Mouse (Mus musculus) heart, embryonic 14.5 days (tissue): ENCODE data around the gene Olfr1145. TPM values are rescaled to one million over a fixed set of nuclear protein-coding genes. Genes with fewer than 3 reads are reported as not detected.

ENCODE experiments used
- ATAC-seq: fragments of 200-750 bp; cut with Nextera tagmentation; 2 replicates; pipeline ENCODE4 v1.8.0; 2017; ENCODE audit warnings: low read depth, moderate TSS enrichment; ENCODE audit not compliant: insufficient number of reproducible peaks, insufficient read depth, low FRiP score
- H3K27ac ChIP-seq, 2 experiments: fragments of 200-500 bp in 1 of 2; fragments of 300-500 bp in 1 of 2; sonication (generic) in 1 of 2; replicated peaks in 1 of 2; 2 replicates each; pipeline ENCODE4 v1.5.1; 2012 to 2014; ENCODE audit warnings: low read depth in 2 of 2, low read length in 2 of 2, control low read depth in 1 of 2, mild to moderate bottlenecking in 1 of 2, mixed read lengths in 1 of 2; ENCODE audit not compliant: control insufficient read depth in 1 of 2, insufficient read depth in 1 of 2
- H3K27me3 ChIP-seq: fragments of 300-500 bp; sonication (generic); 2 replicates; pipeline ENCODE4 v1.6.1; 2014; ENCODE audit warnings: mild to moderate bottlenecking, low read length, control low read depth; ENCODE audit not compliant: control insufficient read depth, insufficient read depth
- H3K36me3 ChIP-seq: fragments of 300-500 bp; sonication (generic); 2 replicates; pipeline ENCODE4 v1.6.1; 2014; ENCODE audit warnings: mild to moderate bottlenecking, control low read depth, low read length, mixed read lengths; ENCODE audit not compliant: control insufficient read depth, insufficient read depth
- H3K4me1 ChIP-seq, 2 experiments: fragments of 200-500 bp in 1 of 2; fragments of 300-500 bp in 1 of 2; sonication (generic) in 1 of 2; 2 replicates each; pipeline ENCODE4 v1.6.1; 2012 to 2014; ENCODE audit warnings: low read length in 2 of 2, control low read depth in 1 of 2, mixed read lengths in 1 of 2; ENCODE audit not compliant: control insufficient read depth in 2 of 2, insufficient read depth in 2 of 2
- H3K4me2 ChIP-seq: fragments of 300-500 bp; sonication (generic); 2 replicates; pipeline ENCODE4 v1.6.1; 2014; ENCODE audit warnings: mild to moderate bottlenecking, low read length
- H3K4me3 ChIP-seq, 2 experiments: fragments of 200-500 bp in 1 of 2; fragments of 300-500 bp in 1 of 2; sonication (generic) in 1 of 2; 2 replicates each; pipeline ENCODE4 v1.5.1; 2012 to 2014; ENCODE audit warnings: low read length in 2 of 2, mild to moderate bottlenecking in 2 of 2, control low read depth in 1 of 2, low read depth in 1 of 2, moderate library complexity in 1 of 2; ENCODE audit not compliant: control insufficient read depth in 1 of 2, insufficient read depth in 1 of 2
- H3K9ac ChIP-seq: fragments of 300-500 bp; sonication (generic); 2 replicates; pipeline ENCODE4 v1.6.1; 2014; ENCODE audit warnings: mild to moderate bottlenecking, low read length
- H3K9me3 ChIP-seq: fragments of 300-500 bp; sonication (generic); 2 replicates; pipeline ENCODE4 v1.6.1; 2016; ENCODE audit warnings: low read length, control low read depth; ENCODE audit not compliant: control insufficient read depth
- WGBS: fragments of 180-500 bp; shearing (Covaris S2); extraction: QIAGEN DNeasy Blood & Tissue Kit; methylation state at CpG from one replicate; pipeline ENCODE4 v1.1.7; 2014; 5-methylcytosine and 5-hydroxymethylcytosine counted together
- polyA plus RNA-seq: library from polyadenylated mRNA; unstranded; fragments of >200 nt; fragmentation: Nextera tagmentation; extraction: Ambion mirVana; gene quantifications from 2 replicates; pipeline ENCODE4 v1.2.1, GENCODE M21; 2014

Gene Olfr1145
- not detected in 2 replicates for polyA plus RNA-seq

DNA sequence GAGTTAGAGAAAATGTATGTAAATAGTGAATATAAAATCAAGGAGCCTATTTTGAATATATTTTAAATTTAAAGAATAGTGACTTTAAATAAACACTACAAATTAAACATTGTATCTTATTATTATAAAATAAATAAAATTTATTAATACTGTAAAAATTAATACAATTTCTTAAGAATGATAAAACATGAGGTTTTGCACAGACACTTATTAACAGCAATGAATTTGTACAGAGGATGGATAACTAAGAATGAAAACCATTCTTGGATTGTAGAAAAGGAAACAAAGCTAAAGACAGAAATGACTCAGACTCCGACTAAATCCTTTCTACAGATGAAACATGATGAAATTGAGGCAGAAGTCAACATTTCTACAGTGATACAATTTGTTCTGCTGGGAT lies at the start of gene Olfr1145:
Gene Olfr1145, plus strand, starts transcription at position 301 of the 400 bp plus-strand sequence.
- H3K36me3 ChIP-seq: no peaks in the 10 kb centered on the region
- 62% methylated on average over 1 of the region's 1 CpGs for WGBS
- no peaks in the 10 kb centered on the region for H3K9me3 ChIP-seq
- H3K9ac ChIP-seq: no peak within 1 kb of the TSS
- H3K27ac ChIP-seq: no peak within 1 kb of the TSS
- no peaks in the 10 kb centered on the region for H3K4me1 ChIP-seq
- no peak within 1 kb of the TSS for H3K4me3 ChIP-seq
- no peaks in the 10 kb centered on the region for H3K27me3 ChIP-seq
- no peak for ATAC-seq
- H3K4me2 ChIP-seq: no peak within 1 kb of the TSS

- Histone ChIP-seq H3K36me3 (no peaks in the 10 kb centered on the region), H3K4me2 (no peak overlapping the region), H3K4me3 (no peak overlapping the region), H3K9ac (no peak overlapping the region), H3K4me1 (no peaks in the 10 kb centered on the region), H3K9me3 (no peaks in the 10 kb centered on the region), H3K27ac (no peak overlapping the region), H3K27me3 (no peaks in the 10 kb centered on the region)
- ATAC-seq: no peak
- WGBS: 38% methylated on average over 1 of the region's 1 CpGs
Measured at GRCm38 (mm10) chr2:87776143-87776542, 33.5 kb upstream of the Olfr1145 start.

DNA sequence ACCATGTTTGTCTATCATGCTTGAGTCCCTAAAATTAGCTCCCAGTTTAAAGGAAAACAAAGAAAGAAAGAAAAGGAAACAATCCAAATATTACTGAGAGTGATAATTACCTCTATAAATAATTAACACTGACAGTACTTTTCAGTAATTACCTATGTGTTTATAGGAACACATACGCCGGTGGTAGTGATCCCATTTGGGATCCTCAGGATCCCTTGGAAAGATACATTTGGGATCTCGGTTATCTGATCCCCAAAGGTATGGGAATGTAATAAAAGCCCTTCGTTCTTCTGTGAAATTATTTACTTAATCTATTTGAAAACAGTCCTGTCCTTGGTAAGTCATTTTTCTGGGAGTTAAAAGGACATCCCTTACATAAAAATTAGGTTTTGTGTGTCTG lies 30.4 kb upstream of the Olfr1145 start, which contains the start of gene Olfr152:
Gene Olfr152, plus strand, starts transcription at position 301 of the 400 bp plus-strand sequence.
- ATAC-seq: no peak
- no peak within 1 kb of the TSS for H3K27ac ChIP-seq
- H3K9me3 ChIP-seq: no peaks in the 10 kb centered on the region
- no peak within 1 kb of the TSS for H3K4me2 ChIP-seq
- WGBS: 82% methylated on average over 4 of the region's 4 CpGs
- no peak within 1 kb of the TSS for H3K4me3 ChIP-seq
- H3K27me3 ChIP-seq: no peaks in the 10 kb centered on the region
- H3K36me3 ChIP-seq: no peaks in the 10 kb centered on the region
- H3K9ac ChIP-seq: no peak within 1 kb of the TSS
- H3K4me1 ChIP-seq: no peaks in the 10 kb centered on the region

GRCm38 (mm10) chr2:87800292-87800691 lies 9.3 kb upstream of the Olfr1145 start, which contains the start of gene Olfr1143:
Gene Olfr1143, plus strand, starts transcription at chr2:87800592.
- no peak for ATAC-seq

GRCm38 (mm10) chr2:87830233-87830632 lies 20.6 kb downstream of the Olfr1145 start, which contains the start of gene Olfr1148:
Gene Olfr1148, plus strand, starts transcription at chr2:87830533.
- no peaks in the 10 kb centered on the region for H3K4me1 ChIP-seq
- no peaks in the 10 kb centered on the region for H3K36me3 ChIP-seq
- WGBS: 89% methylated on average over 1 of the region's 1 CpGs
- H3K4me2 ChIP-seq: no peak within 1 kb of the TSS
- H3K27ac ChIP-seq: no peak within 1 kb of the TSS
- no peak for ATAC-seq
- no peak within 1 kb of the TSS for H3K9ac ChIP-seq
- no peaks in the 10 kb centered on the region for H3K27me3 ChIP-seq
- no peak within 1 kb of the TSS for H3K4me3 ChIP-seq
- no peaks in the 10 kb centered on the region for H3K9me3 ChIP-seq

More at GRCm38 (mm10) chr2:87800292-87800691, 9.3 kb upstream of the Olfr1145 start, which contains the start of gene Olfr1143:
- H3K27me3 ChIP-seq: no peaks in the 10 kb centered on the region
- H3K27ac ChIP-seq: no peak within 1 kb of the TSS
- H3K9me3 ChIP-seq: no peaks in the 10 kb centered on the region
- H3K9ac ChIP-seq: no peak within 1 kb of the TSS
- no peaks in the 10 kb centered on the region for H3K4me1 ChIP-seq
- H3K36me3 ChIP-seq: no peaks in the 10 kb centered on the region
- no peak within 1 kb of the TSS for H3K4me2 ChIP-seq
- H3K4me3 ChIP-seq: no peak within 1 kb of the TSS

DNA sequence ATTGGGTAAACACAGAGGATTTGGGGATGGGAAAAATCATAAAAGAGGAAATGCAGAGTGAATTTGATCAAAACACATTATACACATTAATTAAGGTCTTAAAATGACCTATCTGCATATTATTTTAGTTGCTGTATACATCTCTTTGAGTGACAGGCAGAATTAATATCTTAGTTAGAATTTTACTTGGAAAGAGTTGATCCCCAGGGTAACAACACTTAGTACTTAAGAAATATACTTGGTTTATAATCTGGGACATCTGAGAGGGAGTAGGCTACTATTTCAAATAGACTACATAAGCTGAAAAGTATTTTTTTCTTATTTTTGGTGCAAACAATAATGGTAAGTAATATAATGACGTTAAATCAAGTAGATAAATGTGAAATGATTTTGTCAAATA lies 34.1 kb downstream of the Olfr1145 start, which contains the start of gene Olfr1150-ps1:
Gene Olfr1150-ps1, plus strand, starts transcription at position 301 of the 400 bp plus-strand sequence.
- WGBS: 62% methylated on average over 1 of the region's 1 CpGs
- ATAC-seq: no peak

DNA sequence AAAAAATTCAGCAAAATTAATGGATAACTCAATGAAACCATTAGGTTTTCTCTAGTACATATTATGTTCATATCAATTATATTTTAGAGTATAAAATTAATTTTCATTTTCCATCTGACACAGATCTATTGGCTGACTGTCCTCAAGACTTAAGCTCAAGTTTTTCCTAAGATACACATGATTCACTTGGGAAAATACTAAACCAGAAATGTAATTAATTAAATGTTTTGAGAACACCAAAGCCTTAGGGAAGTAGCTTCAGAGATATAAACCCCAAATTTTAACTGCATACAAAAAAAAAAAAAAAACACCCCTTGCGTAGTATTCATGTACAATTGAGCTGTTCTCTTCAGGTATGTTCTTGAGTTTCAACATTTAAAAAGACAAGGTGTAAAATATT lies 45.9 kb downstream of the Olfr1145 start, which contains the start of gene Olfr1151:
Gene Olfr1151, plus strand, starts transcription at position 301 of the 400 bp plus-strand sequence.
- H3K9me3 ChIP-seq: no peaks in the 10 kb centered on the region
- H3K36me3 ChIP-seq: no peaks in the 10 kb centered on the region
- H3K4me2 ChIP-seq: no peak within 1 kb of the TSS
- no peaks in the 10 kb centered on the region for H3K4me1 ChIP-seq
- H3K4me3 ChIP-seq: no peak within 1 kb of the TSS
- no peak within 1 kb of the TSS for H3K27ac ChIP-seq
- no peak within 1 kb of the TSS for H3K9ac ChIP-seq
- no peaks in the 10 kb centered on the region for H3K27me3 ChIP-seq
- WGBS: 80% methylated on average over 1 of the region's 1 CpGs
- no peak for ATAC-seq

More for the DNA sequence above, 34.1 kb downstream of the Olfr1145 start, which contains the start of gene Olfr1150-ps1:
- no peaks in the 10 kb centered on the region for H3K4me1 ChIP-seq
- no peak within 1 kb of the TSS for H3K4me3 ChIP-seq
- no peaks in the 10 kb centered on the region for H3K27me3 ChIP-seq
- H3K36me3 ChIP-seq: no peaks in the 10 kb centered on the region
- H3K9me3 ChIP-seq: no peaks in the 10 kb centered on the region
- H3K9ac ChIP-seq: no peak within 1 kb of the TSS
- H3K4me2 ChIP-seq: no peak within 1 kb of the TSS
- no peak within 1 kb of the TSS for H3K27ac ChIP-seq
